Mouse (Mus musculus) heart, postnatal 0 days (tissue): ENCODE results near the gene Cryba1.

Experiments used
- CTCF ChIP-seq: IDR thresholded peaks from 2 replicates; pipeline ENCODE4 v1.5.1; 2016; ENCODE audit warnings: antibody characterized with exemption, control low read depth, low read depth
- EP300 ChIP-seq: IDR thresholded peaks from 2 replicates; pipeline ENCODE4 v1.6.1; 2016; ENCODE audit warnings: antibody characterized with exemption, low read depth

DNA sequence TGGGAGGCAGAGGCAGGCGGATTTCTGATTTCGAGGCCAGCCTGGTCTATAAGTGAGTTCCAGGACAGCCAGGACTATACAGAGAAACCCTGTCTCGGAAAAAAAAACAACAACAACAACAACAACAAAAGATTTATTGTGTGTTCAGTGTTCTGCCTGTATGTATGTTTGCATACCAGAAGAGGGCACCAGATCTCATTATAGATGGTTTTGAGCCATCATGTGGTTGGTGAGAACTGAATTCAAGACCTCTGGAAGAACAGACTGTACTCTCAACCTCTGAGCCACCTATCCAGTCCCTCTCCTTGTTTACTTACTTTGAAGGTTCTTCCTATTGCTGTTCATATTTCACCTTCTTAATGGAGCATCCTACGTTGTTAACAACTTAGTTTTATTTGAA is 3.7 kb downstream of the Cryba1 start:
- TF ChIP-seq EP300: no peak
- no peak for TF ChIP-seq CTCF
